Mouse (Mus musculus) lung, postnatal 10 days (tissue): Measurements from ENCODE around the gene Daam2.
"Not testable (repeated sequence)": the region's sequence is repeated elsewhere in the genome, so short reads cannot be mapped to it uniquely, and the experiment has no call there.

Experiments used
- DNase-seq: peaks from one replicate; pipeline ENCODE4 v3.0.0; 2021

Daam2 gene

DNA sequence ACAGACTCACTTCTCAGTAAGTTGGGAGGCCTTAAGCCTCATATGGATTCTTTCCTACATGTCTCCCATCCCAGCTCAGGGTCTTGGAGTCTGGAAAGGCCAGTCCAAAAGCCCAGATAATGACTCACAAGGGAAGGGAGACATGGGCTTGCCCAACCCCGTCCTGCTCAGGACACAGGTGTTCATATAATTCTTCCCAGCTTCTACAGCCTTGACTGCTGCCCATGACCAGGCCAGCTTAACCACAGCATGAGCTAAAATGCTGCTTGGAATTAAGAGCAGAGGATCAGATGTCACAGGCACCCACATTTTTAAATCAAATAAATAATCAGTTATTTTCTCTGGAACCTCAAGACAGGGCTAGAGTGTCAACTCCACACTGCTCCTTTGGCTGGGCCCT, 89.0 kb downstream of the Daam2 start:
- DNase-seq, result no peak

DNA sequence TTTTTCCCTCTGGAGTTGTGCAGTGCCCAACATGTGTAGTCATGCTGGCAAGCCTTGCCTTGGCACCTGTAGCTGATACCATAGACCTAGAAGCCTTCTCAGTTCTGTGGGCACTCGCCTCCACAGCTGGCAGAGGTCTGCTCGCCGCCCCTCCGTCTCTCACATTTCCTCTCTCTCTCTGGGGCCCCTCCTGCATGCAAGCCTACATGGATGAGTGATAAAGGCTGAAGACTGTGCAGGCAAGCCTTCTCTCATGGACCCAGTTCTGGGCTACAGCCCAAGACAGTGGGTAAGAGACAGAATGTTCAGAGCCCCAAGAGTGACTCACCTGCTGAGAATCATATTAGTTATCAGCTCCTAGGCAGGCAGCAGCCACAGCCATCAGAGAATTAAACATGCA, 90.1 kb downstream of the Daam2 start:
- DNase-seq, result no peak

DNA sequence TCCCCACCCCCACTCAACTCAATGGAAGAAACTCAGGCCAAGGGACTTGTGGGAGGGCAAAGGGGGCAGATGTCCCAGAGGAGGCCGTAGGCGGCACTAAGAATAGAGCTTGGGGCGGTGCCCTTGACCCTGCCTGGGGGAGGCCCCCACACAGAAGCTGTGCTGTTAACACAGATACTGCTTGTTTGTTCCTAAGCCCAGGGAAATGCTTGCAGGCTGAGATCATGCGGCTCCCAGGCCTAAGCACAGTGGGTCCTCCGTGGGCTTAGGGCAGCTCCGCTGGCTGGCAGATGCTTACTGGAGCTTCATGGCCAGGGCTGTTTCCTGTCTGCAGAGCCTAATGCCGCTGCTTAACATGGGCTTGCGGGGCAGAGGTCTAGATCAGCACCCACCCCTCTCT, 91.5 kb downstream of the Daam2 start:
- peak; percentile 51 for DNase-seq

DNA sequence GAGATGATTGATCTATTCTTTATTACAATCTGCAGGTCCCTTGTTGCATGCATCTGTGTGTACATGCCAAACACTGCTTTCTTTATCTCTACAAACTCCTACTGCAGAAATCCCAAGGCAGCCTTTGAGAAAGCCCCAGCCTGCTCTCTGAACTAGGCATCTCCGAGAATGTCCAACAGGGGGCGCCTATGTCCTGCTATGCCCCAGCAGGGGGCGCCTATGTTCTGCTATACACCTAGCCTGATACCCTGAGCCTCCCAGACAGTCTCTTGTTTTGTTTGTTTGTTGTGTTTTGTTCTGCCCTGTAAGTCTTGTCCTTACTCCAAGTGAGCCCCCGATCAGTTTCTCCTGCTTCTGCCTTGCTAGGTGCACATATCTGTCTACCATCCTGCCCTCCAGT, 95.9 kb downstream of the Daam2 start:
- peak; percentile 82 for DNase-seq

DNA sequence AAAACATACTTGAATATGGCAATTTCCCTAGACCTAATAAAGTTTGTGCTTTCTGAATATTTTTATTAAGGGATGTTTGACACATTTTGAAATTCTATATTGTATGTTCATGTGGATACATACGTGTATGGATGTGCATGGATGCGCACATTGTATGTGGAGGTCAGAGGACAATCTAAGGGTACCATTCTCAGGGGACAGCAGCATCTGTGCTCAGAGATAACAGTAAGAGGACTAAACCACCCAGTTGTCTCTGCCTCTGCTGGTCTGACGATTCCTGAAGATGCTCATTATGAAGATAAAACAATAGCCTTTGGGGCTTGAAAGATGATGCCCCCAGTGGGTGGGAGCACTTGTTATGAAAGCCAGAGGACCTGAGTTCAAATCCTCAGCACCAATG, 99.3 kb downstream of the Daam2 start:
- DNase-seq, result no peak

DNA sequence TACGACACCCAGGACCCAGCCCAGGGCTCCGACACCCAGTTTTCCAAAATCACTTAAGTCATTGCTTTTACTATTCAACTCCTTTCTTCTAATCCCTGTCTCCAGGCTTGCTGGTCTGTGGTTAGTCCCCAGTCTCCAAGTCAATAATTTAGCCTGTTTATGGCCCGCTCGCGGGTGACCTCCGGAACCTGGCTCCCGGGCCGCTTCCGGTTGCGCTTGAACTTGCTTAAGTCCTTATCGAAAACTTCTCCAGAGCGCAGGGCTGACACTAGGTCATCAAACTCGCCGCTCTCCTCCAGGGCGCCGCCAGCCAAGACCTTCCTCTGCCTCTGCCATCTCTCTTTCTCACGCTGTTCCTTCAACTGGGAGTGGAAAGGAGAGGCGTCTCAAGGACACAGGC, 105.8 kb downstream of the Daam2 start:
- DNase-seq, result no peak

DNA sequence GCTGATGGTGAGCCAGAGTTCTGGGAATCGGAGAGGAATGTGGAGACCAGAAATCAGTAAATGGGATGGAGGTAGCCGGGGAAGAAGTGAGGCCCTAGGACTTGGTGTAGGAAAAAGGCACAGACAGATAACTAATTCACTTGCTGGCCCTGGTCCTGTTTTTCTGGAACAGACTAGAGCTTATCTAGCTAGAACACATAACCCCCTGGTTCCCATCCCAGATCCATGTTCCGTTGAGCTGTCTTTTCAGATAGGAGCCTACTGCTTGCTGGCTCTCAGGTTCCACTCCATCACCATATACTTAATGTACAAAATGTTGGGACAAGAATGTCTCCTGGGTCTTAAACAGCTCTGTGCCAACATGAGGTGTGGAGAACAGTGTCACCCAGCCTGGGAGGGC, 106.3 kb downstream of the Daam2 start:
- no peak for DNase-seq

DNA sequence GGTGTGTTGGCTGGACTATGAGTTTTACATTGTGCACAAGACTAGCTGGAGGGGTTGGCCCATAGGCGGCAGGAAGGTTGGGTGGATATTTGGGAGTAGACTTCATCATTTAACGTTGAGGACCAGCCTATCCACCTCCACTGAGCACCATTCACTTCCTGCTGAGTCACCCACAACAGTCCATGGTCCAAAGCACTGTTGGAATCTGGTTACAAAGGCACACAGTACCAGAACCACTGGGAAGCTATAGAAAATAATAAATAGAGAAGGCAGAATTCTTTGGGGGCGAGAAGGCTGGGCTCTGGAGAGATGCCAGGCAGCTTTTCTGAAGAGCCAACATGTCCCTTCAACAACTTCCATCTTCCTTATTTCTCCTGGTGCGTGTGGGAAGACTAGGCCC, 107.8 kb downstream of the Daam2 start:
- no peak for DNase-seq

DNA sequence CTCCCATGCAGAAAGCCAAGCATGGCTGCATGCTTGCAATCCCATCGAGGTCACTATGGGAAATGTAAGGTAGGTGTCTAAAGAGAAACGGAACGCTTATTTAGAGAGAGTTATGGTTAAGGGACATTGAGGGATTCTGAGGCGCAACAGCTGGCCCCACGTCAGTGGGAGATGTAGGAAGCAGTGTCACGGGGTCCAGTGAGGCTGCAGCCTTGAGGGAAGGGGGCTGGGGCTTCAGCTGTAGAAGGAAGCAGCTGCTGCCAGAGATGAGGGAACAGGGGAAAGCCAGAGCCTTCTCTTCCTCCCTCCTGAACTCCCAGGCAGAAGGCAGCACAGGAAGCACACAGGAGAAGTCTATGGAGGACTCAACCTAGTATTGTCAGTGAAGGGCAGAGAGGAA, 113.2 kb downstream of the Daam2 start:
- no peak for DNase-seq

DNA sequence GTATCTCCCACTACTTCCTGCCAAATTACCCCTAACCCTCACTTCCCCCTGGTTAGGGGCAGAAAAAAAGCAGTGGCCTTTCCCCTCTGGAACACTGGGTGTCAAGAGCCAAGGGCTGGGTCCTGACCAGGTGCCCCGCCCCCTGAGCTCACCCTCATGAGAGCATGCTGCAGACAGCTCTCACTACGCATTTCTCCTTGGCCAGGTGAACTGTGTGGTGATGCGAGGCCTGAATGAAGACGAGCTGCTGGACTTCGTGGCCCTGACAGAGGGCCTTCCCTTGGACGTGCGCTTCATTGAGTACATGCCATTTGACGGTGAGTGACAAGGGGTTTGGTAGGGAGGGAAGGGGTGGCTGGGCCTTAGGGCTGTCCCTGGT, 114.9 kb downstream of the Daam2 start:
- DNase-seq, result no peak

DNA sequence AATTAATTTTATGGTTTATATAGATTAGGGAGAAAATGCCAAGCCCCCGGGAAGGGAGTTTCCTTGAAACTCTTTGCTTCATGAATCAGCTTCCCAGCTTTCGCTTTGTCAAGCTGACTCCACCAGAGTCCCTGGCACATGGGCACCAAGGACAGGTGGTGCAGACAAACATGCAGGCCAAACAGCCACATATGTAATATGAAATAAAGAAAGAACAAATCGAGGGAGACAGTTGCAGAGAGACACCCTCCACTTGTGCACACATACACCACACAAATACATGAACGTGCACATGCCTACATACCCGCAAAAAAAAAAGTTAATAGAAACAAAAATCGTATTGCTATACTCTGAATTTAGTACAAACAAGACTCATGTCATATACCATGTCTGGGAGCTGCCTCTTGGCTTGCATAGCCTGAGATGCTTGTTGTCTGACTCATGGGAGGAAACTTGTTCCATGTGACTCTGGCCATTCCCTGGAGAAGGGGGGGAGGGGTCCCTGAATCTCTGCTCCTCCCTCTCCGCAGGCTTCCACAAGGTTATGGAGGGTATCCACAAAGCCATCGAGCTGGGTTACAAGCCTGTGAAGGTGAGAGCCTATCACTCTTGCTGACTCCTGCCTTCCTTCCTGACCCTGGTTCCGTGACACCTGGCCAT, 115.4 kb downstream of the Daam2 start:
- no peak for DNase-seq

DNA sequence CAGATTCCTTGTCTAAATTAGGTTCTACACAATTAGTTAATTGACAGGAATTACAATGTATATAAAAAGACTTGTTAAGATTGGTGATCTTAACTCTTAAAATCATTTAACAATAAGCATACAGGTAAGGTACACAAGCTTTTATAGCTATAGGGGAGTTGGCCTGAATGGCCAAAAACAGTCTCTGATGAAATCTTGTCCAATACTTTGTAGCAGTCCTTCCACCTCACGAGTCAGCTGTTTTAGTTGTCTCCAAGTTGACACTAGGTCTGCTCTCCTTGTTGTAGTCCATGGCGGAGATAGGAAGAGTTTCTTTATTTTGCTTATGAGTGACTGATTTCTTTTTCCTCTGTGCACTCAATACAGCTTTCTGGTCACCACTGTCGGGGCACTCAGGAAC, 121.3 kb downstream of the Daam2 start:
- not testable (repeated sequence) for DNase-seq

DNA sequence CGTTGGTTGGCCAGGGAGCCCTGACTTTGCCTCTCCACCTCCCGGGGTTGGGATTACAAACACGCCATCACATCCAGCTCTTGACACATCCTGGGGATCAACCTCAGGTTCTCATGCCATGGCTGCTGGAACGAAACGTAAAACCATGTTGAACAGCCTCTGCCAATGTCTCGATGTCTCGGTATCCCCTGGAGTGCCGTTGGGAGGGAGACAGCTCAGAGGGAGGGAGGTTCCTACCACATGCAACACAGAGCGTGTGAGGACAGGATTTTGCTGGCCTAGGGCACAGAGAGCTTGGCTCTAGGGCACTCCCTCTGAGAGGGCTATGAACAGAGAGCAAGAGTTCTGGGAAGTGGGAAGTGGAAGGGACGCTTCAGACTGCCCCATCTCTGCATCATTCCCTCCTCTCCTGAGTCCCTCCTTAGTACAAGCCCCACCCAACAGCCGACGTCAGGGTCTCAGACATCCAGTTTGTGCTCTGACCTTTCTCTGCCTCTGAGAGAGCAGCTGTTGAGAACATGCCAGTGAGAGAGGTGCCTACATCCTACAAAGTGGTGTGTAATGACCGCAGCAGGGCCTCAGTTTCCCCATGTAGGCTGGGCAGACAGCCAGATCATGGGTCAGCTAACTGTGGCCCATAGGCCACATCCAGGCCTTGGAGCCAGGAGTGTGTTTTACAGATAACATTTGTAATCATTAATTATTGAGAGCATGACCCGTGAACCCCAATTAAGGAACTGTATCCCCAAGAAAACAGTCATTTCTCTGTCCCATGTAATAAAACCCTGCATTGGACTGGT, 123.6 kb downstream of the Daam2 start:
- no peak for DNase-seq

DNA sequence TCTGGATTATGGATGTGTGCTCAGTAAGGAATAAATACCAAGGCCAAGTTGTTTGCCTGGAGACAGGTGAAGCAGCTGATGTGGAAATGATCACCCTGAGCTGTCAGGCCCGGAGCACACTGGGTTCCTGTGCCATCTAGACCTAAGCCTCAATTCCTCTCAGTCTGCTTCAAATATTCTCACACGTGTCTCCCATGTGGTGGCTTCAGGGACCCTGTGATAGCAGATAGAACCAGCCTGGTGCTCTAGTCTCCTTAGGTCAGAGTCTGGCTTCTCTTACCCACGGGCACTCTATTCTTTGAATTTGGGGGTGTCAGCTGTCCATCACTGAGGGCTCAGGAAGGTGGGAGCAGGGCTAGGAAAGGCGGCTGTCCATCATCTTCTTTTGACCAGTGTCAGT, 124.4 kb downstream of the Daam2 start:
- no peak for DNase-seq

DNA sequence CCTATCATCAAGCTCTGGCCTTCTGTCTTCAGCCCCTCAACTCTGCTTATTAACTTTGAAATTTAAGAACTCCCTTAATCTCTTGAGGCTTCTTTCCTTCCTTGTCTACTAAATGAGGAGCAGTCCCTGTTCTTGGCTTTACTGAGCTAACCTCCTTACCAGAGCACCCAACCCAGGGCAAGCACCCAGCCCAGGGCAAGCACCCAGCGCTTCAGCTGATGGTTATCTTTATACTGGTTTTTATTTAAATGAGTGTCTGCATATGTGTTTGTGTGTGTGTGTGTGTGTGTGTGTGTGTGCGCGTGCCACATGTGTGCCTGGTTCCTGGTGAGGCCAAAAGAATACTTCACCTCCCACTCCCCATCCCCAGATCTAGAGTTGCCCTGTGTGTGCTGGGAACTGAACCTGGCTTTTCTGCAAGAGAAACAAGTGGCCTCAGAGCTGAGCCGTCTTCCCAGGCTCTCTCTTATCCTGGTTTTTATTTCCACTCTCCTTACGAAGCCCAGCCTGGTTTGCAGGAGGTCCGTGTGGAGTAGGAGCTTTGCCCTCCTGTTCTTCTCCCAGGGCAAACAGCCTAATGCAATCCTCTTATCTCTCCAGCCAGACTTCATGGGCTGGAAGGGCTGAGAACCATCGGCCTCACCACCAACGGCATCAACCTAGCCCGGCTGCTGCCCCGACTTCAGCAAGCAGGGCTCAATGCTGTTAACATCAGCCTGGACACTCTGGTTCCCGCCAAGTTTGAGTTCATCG, 125.1 kb downstream of the Daam2 start:
- no peak for DNase-seq

DNA sequence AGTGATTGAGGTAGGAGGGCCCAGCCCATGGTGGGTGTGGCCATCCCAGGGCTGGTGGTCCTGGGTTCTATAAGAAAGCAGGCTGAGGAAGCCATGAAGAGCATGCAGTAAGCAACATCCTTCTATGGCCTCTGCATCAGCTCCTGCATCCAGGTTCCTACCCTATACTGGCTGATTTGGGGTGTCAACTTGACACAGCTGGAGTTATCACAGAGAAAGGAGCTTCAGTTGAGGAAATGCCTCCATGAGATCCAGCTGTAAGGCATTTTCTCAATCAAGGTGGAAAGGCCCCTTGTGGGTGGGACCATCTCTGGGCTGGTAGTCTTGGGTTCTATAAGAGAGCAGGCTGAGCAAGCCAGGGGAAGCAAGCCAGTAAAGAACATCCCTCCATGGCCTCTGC, 126.8 kb downstream of the Daam2 start:
- not testable (repeated sequence) for DNase-seq

DNA sequence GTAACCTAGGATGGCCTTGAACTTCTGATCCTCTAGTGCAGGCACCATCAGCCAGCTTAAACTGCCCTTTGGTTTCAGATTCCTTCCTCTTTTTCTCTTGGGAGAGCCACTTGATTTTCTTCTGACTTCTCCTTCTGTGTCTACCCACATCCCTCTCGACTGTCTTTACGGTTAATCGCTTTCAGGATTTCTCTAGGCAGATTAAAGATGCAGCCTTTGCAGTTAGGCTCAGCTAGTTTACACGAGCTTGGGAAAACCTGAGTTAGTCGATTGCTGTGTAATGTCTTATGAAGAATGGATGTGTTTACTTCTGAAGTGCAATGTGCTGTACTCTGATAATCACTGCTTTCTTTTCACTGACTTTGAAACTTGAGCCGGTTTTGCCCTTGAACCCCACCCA, 127.5 kb downstream of the Daam2 start:
- no peak for DNase-seq

DNA sequence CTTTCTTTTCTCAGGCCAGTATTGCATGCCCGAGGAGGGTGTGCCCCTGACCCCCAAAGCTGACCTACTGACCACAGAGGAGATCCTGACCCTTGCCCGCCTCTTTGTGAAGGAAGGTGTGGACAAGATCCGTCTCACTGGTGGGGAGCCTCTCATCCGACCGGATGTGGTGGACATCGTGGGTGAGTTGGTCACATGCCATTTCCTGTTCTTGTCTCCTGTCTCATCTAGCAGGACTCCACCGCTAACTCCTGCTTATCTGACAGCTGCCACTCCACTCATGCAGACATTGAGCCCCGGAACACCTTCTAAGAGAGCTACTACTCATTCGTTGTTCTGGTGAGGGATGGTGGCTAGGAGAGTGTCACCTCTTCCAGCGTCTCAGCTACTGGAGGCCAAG, 129.1 kb downstream of the Daam2 start:
- no peak for DNase-seq

DNA sequence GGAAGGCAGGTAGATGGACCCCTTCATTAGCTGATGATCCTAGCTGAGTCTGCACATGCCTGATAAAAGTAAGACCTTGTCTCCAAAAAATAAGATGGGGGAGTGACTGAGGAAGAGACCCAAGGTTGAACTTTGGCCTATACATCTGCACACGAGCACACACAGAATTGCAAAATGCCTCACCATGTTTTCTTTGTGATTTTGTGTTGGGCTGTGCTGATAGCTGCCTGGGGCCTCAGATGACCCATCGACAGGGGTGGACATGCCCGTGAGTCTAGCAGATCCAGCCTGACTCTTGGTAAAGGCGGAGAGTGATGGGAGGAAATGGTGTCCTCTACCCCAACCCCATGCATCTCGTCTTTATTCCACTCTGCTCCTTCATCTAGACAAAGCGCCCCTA, 129.9 kb downstream of the Daam2 start:
- no peak for DNase-seq

DNA sequence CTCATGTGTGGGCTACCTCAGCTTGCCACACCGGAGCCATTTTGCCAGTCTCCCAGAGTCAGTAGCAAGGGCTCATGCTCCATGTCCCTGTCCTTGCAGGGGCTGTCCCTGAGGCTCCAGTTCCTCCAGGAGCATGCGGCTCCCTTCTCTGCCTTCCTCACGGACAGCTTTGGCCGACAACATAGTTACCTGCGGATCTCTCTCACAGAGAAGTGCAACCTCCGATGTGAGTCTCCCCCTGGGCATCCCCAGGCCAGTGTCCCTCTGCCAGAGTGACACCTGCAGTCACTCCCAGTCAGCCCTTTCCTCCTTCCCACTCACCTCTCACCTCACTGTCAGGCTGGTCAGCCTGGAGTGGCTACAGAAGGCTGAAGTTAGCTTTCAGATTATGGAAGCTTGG, 131.1 kb downstream of the Daam2 start:
- no peak for DNase-seq

DNA sequence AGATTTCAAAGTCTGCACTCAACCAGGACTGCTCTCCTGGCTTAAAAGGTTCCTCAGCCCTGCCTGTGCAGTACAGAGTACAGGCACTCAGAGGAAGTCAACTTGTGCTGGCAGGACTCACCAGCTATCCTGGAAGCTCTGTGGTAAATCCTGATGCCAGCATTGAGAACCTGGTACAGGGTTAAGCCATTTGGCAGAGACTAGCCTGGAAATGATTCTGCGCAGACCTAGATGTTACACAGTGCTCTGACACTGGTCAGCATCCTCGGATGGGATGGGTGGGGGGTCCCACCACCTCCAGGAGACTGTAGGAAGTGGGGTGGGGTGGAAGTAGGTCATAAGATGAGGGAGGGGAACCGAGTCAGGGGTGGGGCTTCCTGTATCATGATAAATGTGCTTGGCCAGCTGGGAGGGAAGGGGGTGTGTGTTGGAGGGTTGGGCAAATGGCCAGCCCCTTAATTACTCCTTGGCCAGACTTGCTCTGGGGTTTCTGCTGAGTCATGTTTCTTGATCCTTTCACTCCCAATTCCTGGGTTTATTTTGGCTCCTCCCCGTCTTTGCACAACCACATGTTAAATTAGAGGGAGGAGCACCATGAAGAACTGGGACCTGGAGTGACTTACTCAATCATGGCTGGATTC, 132.0 kb downstream of the Daam2 start:
- peak; percentile 86 for DNase-seq

DNA sequence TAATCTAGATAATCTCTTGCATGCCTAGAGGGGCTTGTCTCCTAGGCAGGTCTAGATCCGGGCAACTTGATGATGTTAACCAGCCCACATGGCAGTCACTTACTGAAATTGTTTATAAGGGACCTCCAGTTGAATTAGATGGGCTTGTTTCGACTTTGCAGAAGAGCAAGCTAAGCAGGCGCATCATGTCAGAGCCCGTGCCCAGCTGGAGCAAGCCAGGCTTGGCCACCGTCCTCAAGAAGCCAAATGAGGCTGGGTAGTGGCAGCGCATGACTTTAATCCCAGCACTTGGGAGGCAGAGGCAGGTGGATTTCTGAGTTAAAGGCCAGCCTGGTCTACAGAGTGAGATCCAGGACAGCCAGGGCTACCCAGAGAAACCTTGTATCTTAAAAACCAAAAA, 133.0 kb downstream of the Daam2 start:
- no peak for DNase-seq

DNA sequence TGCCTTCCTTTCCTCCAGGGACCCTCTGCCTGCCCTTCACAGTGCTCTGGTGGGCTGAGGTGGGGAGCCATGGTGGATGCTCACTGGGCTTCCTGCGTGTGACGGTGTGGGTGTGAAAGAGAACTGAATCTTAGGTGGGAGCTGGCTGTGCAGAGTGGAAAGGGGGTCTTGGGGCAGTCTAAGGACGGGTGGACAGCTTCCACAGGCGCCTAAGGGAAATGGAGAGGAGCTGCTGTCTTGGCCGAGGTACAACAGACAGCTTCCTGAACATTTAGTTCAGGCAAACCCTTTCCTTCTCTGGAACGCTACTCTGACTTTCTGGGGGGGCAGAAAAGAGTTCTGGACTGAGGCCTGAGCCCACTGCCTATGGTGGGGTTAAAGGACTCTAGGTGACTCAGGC, 134.0 kb downstream of the Daam2 start:
- no peak for DNase-seq
